Mouse (Mus musculus) embryo, embryonic 11 days (tissue): ENCODE results near the gene Naif1.

Source experiments
- DNase-seq: peaks from one replicate; pipeline ENCODE4 v3.0.0-alpha.2; 2015

Naif1 gene

GRCm38 (mm10) chr2:32428262-32428722 lies 22.0 kb upstream of the Naif1 start:
- DNase-seq = no peak

GRCm38 (mm10) chr2:32429215-32429891 lies 20.9 kb upstream of the Naif1 start:
- no peak for DNase-seq

GRCm38 (mm10) chr2:32430701-32431676 lies 19.3 kb upstream of the Naif1 start:
- peak; percentile 94 for DNase-seq

GRCm38 (mm10) chr2:32436686-32437372 lies 13.4 kb upstream of the Naif1 start:
- DNase-seq = peak; percentile 34

GRCm38 (mm10) chr2:32437612-32438166 lies 12.6 kb upstream of the Naif1 start:
- no peak for DNase-seq

GRCm38 (mm10) chr2:32438733-32439132 lies 11.5 kb upstream of the Naif1 start:
- DNase-seq = no peak

GRCm38 (mm10) chr2:32439177-32439576 lies 11.1 kb upstream of the Naif1 start:
- DNase-seq = no peak

- DNase-seq = no peak
Observed at GRCm38 (mm10) chr2:32440164-32440563, 10.1 kb upstream of the Naif1 start.

GRCm38 (mm10) chr2:32440632-32441031 lies 9.6 kb upstream of the Naif1 start:
- no peak for DNase-seq

- no peak for DNase-seq
Observed at GRCm38 (mm10) chr2:32441550-32441949, 8.7 kb upstream of the Naif1 start.

GRCm38 (mm10) chr2:32445535-32445934 lies 4.7 kb upstream of the Naif1 start:
- DNase-seq = no peak

GRCm38 (mm10) chr2:32447264-32447936 lies 2.9 kb upstream of the Naif1 start:
- DNase-seq = no peak

GRCm38 (mm10) chr2:32448480-32448879 lies 1.8 kb upstream of the Naif1 start:
- DNase-seq = no peak

GRCm38 (mm10) chr2:32450881-32451844 lies 906 bp downstream of the Naif1 start, which contains the start of gene Slc25a25:
Gene Slc25a25 (minus strand): TSS chr2:32451445.
- DNase-seq = peak; percentile 98

- peak; percentile 99 for DNase-seq
Observed at GRCm38 (mm10) chr2:32451870-32452372, 1.7 kb downstream of the Naif1 start.

- no peak for DNase-seq
Observed at GRCm38 (mm10) chr2:32452441-32452971, 2.2 kb downstream of the Naif1 start.

- no peak for DNase-seq
Observed at GRCm38 (mm10) chr2:32453641-32454303, 3.5 kb downstream of the Naif1 start.

- DNase-seq = no peak
Observed at GRCm38 (mm10) chr2:32454633-32455032, 4.4 kb downstream of the Naif1 start.

GRCm38 (mm10) chr2:32455101-32455500 lies 4.8 kb downstream of the Naif1 start:
- no peak for DNase-seq

GRCm38 (mm10) chr2:32458300-32458699 lies 8.0 kb downstream of the Naif1 start:
- DNase-seq = no peak
